Mouse (Mus musculus): ENCODE data around the gene Rps6ka5.

Rps6ka5 gene

DNA sequence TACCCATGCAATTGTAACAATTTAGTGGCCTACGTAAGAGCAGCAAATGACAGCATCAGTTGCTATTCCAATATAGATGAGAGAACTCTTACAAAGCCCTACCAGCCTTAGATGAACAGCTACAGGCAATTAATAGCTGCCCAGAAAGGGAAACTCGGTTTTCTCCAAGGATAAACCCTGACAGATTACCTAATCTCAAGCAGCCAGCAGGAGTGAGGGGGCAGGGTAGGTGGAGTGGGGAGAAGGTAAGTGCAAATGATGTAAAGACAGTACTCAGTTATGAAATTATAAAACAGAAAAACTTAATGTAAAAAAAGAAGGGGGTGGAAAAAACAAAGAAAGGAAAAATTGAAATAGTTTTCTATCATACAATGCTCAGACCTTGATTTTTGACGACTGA, 159.2 kb downstream of the Rps6ka5 start:
- Histone ChIP-seq H3K36me3 (ENCODE audit: control insufficient read depth, insufficient read depth, low read length, poor library complexity, severe bottlenecking) (peaks cover 13% of the 10 kb centered on the region; the same call in 1 of the 2 replicates), H3K27me3 (ENCODE audit: control insufficient read depth, insufficient read depth, low read length, poor library complexity, severe bottlenecking) (no peaks in the 10 kb centered on the region)
- DNase-seq (ENCODE audit: low read depth, low spot score): no peak

DNA sequence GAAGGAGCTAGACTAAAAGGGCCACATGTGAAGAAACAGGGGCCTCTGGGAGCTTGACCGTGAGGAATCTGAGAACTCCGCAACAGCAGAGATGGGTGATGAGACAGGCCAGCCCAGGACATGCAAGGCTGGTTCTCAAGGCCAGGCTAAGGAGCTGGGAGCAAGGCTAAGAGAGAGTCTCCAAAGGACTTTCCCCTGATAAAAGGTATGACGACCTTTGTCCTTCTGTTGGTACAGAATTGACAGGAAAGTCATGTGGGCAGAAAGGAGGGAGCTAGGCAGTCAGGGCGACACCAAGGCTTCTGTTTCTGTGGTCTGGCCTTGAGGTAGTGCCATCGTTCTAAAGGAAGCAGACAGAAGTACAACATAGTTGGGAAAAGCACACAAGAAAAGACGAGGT, 173.1 kb downstream of the Rps6ka5 start:
- Histone ChIP-seq H3K36me3 (ENCODE audit: control insufficient read depth, insufficient read depth, low read length, poor library complexity, severe bottlenecking) (peaks cover 13% of the 10 kb centered on the region), H3K27me3 (ENCODE audit: control insufficient read depth, insufficient read depth, low read length, poor library complexity, severe bottlenecking) (no peaks in the 10 kb centered on the region)
- no peak for DNase-seq (ENCODE audit: low read depth, low spot score)

DNA sequence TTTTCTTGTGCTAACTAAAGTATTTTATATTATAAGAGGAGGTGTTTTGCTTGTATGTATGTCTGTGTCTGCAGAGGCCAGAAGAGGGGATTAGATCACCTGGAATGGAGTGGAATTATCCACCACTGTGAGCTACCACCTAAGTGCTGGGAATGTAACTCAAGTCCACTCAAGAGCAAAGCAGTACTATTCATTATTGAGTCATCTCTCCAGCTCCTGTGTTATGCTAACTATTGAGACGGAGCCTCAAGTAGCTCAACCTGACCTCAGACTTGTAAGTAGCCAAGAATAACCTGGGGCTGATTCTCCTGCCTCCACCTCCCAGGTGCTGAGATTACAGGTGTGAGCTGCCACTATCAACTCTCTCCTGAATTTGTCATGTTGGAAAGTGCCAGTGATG, 174.8 kb downstream of the Rps6ka5 start:
- peaks cover 7% of the 10 kb centered on the region for H3K36me3 ChIP-seq (ENCODE audit: control insufficient read depth, insufficient read depth, low read length, poor library complexity, severe bottlenecking)
- no peak for DNase-seq (ENCODE audit: low read depth, low spot score)
- no peaks in the 10 kb centered on the region for H3K27me3 ChIP-seq (ENCODE audit: control insufficient read depth, insufficient read depth, low read length, poor library complexity, severe bottlenecking)

DNA sequence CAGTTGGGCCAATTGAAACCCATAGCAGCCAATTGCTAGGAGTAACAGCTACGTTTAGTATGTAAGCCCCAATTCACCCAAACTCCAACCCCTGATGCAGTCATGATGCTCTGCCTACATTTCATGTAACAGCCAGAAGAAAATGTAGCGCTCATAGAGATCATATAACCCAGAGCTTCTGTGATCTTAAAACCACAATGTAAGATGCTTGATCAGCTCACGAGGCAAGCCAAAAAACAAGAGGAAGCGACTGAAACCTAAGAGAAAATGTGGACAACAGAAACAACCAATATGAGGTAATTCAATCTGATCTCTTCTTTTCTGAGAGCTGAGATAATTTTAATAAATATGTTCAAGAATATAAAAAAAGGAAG, 182.6 kb downstream of the Rps6ka5 start:
- DNase-seq (ENCODE audit: low read depth, low spot score): no peak
- Histone ChIP-seq H3K27me3 (ENCODE audit: control insufficient read depth, insufficient read depth, low read length, poor library complexity, severe bottlenecking) (no peaks in the 10 kb centered on the region), H3K36me3 (ENCODE audit: control insufficient read depth, insufficient read depth, low read length, poor library complexity, severe bottlenecking) (peaks cover 5% of the 10 kb centered on the region)

DNA sequence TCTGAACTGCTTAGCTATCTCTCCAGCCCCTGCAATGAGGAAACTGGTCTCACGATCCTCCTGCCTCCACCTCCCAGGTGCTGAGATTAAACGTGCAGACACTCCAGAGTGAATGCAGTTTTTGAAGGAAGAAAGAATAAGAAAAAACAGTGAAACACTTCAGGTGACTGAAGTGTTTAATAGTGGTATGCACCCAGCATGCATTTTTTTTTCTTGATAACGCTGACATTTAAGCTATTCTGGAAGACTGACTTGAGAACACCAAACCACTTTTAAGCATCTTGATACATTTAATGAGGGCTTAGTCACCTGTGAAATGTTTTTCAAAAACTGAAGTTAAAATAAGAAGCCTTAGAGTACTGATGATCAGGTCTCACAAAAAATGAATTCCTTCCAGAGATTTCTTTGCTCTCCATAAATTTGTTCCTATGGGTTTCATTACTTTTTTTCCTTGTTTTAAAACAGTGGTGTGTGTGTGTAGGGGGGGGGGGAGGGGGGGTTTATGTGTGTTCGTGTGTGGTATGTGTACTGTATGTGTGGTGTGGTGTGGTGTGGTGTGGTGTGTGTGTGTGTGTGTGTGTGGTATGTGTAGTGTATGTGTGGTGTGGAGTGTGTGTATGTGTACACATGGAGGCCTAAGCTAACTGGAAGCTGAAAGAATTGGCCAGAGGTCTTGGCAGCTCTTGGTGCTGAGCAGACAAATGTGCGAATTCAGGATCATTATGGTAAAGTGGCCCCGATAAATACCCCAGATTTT, 183.2 kb downstream of the Rps6ka5 start:
- Histone ChIP-seq H3K36me3 (ENCODE audit: control insufficient read depth, insufficient read depth, low read length, poor library complexity, severe bottlenecking) (peaks cover 5% of the 10 kb centered on the region), H3K27me3 (ENCODE audit: control insufficient read depth, insufficient read depth, low read length, poor library complexity, severe bottlenecking) (no peaks in the 10 kb centered on the region)
- no peak for DNase-seq (ENCODE audit: low read depth, low spot score)

DNA sequence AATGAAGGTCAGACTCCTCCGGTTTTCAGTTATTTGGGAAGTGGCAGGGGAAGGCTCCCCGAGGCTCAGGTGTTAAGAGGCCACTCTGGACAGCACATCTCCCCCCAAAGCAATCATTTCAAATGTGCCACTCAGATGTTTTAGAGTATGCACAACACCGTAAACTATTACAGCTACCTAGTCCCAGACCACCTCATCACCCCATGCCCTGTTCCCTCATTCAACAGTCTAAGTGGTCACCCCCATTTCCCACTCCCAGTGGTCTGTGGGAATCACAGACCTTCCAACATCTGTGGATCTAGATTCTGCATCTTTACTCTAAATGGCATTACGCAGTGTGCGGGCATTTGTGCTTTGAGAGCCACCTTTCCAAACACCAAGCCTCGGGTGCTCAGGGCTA, 184.3 kb downstream of the Rps6ka5 start:
- peaks cover 5% of the 10 kb centered on the region for H3K36me3 ChIP-seq (ENCODE audit: control insufficient read depth, insufficient read depth, low read length, poor library complexity, severe bottlenecking)
- no peaks in the 10 kb centered on the region for H3K27me3 ChIP-seq (ENCODE audit: control insufficient read depth, insufficient read depth, low read length, poor library complexity, severe bottlenecking)
- DNase-seq (ENCODE audit: low read depth, low spot score): no peak

DNA sequence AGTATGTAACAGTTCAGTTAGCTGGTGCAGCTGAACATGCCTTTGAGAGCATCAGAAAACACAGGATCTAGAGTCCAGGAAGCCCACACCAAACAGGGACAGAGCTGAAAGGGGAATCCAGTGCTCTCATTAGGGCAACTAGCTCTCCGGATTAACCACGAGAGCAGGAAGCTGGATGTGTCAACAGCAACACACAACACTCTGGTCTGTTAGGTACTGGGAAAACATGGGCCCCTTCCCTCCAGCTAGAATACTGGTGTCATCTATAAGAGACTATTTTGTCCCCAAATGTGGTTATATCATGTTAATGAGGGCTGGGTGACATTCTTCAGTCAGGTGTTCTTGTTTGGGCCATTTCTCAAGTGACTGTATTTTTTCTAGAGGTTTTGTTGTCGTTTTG, 184.7 kb downstream of the Rps6ka5 start:
- no peak for DNase-seq (ENCODE audit: low read depth, low spot score)
- no peaks in the 10 kb centered on the region for H3K27me3 ChIP-seq (ENCODE audit: control insufficient read depth, insufficient read depth, low read length, poor library complexity, severe bottlenecking)
- H3K36me3 ChIP-seq (ENCODE audit: control insufficient read depth, insufficient read depth, low read length, poor library complexity, severe bottlenecking): peaks cover 5% of the 10 kb centered on the region

DNA sequence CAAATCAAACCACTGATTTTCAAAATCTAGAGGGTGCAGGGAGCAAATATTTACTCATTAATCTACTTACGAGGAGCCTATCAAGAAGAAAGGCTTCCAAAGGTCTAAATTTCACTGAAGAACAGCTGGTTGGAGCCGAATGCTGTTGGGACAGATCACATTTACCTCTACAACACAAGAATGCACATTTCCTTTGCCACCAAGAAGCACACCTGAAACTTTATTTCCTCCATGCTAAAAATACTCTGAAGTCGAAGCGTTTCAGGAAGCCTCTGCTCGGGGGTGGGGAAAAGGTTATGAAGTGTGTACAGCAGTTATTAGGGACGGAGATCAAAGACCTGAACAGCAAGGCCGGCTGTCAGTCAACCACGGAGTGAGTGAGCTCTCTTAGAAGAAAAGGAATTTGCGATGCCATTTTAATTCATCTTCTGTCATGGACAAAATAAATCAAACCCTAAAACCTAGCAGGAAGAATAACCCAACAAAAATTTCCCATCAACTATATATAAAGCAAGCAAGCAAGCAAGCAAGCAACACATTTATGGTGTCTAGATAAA, 187.5 kb downstream of the Rps6ka5 start:
- no peaks in the 10 kb centered on the region for H3K27me3 ChIP-seq (ENCODE audit: control insufficient read depth, insufficient read depth, low read length, poor library complexity, severe bottlenecking)
- H3K36me3 ChIP-seq (ENCODE audit: control insufficient read depth, insufficient read depth, low read length, poor library complexity, severe bottlenecking): no peaks in the 10 kb centered on the region
- DNase-seq (ENCODE audit: low read depth, low spot score): no peak

DNA sequence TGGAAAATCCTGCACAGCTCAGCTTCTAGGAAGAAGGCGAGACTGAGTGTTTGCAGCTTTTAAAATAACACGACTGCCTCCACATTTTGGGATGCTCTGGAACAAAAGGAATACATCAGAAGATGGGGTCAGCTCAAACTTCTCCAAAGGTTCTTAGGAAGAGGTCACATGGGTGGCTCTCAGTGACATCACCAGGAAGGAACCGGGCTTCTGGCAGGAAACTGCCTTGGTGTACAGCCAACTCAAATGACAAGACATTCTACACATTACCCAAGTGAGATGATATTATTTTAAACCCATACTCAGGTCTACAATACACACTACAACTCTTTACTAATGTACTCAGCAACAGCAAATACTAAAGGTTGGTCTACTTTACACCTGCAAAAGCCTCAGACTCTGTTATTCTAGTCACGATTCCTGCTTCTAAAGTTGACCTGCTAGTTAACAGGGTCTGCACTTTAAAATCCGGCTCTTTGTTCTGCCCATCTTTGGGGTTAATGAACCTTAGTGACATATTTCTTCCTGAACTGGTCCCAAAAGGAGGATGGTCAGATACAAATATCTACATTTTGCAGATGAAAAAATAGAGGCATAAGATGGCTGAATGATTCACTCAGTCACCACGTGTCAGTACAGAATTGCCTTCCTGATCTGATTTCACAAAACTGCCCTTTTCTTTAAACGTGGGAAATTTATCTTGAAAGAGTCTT, 188.2 kb downstream of the Rps6ka5 start:
- Histone ChIP-seq H3K36me3 (ENCODE audit: control insufficient read depth, insufficient read depth, low read length, poor library complexity, severe bottlenecking) (no peaks in the 10 kb centered on the region), H3K27me3 (ENCODE audit: control insufficient read depth, insufficient read depth, low read length, poor library complexity, severe bottlenecking) (no peaks in the 10 kb centered on the region)
- DNase-seq (ENCODE audit: low read depth, low spot score): no peak

DNA sequence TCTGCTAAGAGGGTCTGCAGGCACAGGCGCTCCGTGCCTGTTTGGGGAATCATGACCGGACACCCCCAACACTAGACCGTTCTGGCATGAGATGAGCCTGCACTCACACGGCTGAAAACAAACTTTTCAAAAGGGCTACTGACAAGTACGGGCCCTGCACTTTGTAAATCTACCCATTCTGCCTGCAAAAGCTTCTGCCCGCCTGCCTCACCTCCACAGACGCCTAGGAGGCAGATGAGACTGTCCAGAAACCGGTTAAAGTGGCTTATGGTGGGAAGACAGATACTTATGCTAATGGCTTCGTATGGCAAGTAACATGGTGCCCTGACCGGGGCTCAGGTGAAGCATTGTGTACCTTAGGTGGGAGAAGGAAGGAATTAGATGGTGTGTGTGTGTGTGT, 189.7 kb downstream of the Rps6ka5 start:
- Histone ChIP-seq H3K36me3 (ENCODE audit: control insufficient read depth, insufficient read depth, low read length, poor library complexity, severe bottlenecking) (no peaks in the 10 kb centered on the region), H3K27me3 (ENCODE audit: control insufficient read depth, insufficient read depth, low read length, poor library complexity, severe bottlenecking) (no peaks in the 10 kb centered on the region)
- DNase-seq (ENCODE audit: low read depth, low spot score): no peak

DNA sequence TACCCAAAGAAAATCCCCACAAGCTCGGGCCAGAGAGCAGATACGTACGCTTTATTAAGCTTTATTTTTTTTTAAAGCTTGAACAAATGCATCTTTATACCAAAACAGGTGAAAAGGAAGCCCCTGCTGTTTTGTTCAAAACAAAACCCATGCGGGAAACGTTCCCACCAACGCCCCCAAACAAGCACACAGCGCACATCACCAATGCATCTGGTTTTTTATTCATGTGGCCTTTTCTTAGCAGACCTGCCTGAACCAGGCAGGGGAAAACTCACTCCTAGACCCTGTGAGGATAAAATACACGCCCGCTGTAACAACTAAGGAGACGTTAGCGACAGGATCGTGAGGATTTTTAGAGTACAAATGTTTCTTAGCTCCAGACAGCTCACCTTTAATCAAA, 191.8 kb downstream of the Rps6ka5 start:
- H3K36me3 ChIP-seq (ENCODE audit: control insufficient read depth, insufficient read depth, low read length, poor library complexity, severe bottlenecking): no peaks in the 10 kb centered on the region
- DNase-seq (ENCODE audit: low read depth, low spot score): no peak
- no peaks in the 10 kb centered on the region for H3K27me3 ChIP-seq (ENCODE audit: control insufficient read depth, insufficient read depth, low read length, poor library complexity, severe bottlenecking)

DNA sequence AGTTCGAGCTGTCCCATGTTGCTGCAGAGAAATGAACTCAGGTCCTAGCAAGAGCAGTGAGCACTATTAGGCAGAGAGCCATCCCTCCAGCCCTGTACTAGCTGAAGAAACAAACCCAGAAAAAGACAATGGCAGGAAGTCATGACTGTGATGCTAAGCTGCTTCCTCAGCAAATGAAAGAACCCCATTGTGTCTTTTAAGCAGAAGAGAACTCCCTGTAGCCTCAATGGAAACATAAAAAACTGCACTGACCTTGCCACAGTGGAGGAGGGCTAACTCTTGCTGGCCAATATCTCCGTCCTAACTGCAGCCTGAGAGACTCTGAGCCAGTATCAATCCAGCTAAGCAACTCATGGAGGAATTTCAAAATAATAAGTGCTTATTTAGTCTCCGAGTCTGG, 192.8 kb downstream of the Rps6ka5 start:
- Histone ChIP-seq H3K36me3 (ENCODE audit: control insufficient read depth, insufficient read depth, low read length, poor library complexity, severe bottlenecking) (no peaks in the 10 kb centered on the region), H3K27me3 (ENCODE audit: control insufficient read depth, insufficient read depth, low read length, poor library complexity, severe bottlenecking) (no peaks in the 10 kb centered on the region)
- DNase-seq (ENCODE audit: low read depth, low spot score): no peak

DNA sequence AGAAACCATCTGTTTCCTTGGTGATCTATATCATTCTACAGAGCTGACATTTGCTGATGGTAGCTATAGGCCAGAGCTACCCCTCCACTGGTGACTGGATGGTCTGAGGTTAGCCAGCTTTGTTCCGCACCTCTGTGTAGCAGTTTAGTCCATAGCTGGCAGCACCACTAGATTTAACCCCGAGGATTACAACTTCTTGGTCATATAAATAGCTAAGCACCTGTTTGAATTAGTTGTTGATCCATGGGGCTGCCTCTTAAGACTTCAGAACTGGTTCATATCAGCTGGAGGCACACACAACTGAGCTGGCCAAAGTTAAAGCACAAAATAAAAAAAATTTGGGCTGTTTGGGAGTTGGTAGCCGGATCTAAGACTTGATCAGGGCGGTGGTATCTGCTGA, 193.6 kb downstream of the Rps6ka5 start:
- no peaks in the 10 kb centered on the region for H3K36me3 ChIP-seq (ENCODE audit: control insufficient read depth, insufficient read depth, low read length, poor library complexity, severe bottlenecking)
- DNase-seq (ENCODE audit: low read depth, low spot score): no peak
- H3K27me3 ChIP-seq (ENCODE audit: control insufficient read depth, insufficient read depth, low read length, poor library complexity, severe bottlenecking): no peaks in the 10 kb centered on the region

DNA sequence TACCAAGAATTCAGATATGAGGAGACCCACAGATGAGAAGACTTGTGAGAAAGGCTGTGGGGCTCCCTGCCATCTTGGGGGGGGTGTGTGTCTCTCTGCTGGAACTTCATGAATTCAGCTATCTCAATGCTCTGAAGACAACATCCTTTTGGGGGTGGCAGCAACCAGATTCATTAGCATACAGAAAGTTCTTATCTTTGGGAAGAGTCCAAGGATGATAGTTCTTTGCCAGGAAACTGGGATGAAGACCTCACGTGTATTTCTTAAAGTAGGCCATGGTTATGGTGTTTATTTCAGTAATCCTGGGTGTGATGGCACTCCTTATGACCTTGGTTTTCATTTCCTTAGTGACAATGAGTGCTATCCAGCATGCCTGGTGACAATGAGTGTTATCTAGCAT, 195.0 kb downstream of the Rps6ka5 start:
- Histone ChIP-seq H3K27me3 (ENCODE audit: control insufficient read depth, insufficient read depth, low read length, poor library complexity, severe bottlenecking) (no peaks in the 10 kb centered on the region), H3K36me3 (ENCODE audit: control insufficient read depth, insufficient read depth, low read length, poor library complexity, severe bottlenecking) (no peaks in the 10 kb centered on the region)
- DNase-seq (ENCODE audit: low read depth, low spot score): no peak

DNA sequence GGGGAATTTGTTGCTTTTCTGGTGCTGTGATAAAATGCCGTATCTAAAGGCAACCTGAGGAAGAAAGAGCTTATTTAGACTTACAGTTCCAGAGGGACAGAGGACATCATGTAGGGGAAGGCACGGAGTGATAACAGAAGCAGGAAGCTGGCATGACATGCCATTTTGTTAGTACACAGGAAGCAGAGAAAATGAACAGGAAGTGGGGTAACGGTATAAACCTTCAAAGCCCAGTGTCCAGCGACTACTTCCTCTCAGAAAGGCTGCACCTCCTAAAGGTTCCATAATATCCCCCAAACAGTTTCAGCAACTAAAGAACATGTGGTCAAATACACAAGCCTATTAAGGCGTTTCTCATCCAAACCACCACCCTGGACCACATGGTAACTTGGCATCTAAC, 195.9 kb downstream of the Rps6ka5 start:
- peak; percentile 34 for DNase-seq (ENCODE audit: low read depth, low spot score)
- H3K36me3 ChIP-seq (ENCODE audit: control insufficient read depth, insufficient read depth, low read length, poor library complexity, severe bottlenecking): no peaks in the 10 kb centered on the region
- no peaks in the 10 kb centered on the region for H3K27me3 ChIP-seq (ENCODE audit: control insufficient read depth, insufficient read depth, low read length, poor library complexity, severe bottlenecking)
